Mouse (Mus musculus) thymus, postnatal 25 days (tissue): ENCODE data around the gene Olig1.
"Not testable (repeated sequence)": the region's sequence is repeated elsewhere in the genome, so short reads cannot be mapped to it uniquely, and the experiment has no call there.

Source experiments
- DNase-seq: peaks from one replicate; pipeline ENCODE4 v3.0.0; 2022

The Olig1 gene

DNA sequence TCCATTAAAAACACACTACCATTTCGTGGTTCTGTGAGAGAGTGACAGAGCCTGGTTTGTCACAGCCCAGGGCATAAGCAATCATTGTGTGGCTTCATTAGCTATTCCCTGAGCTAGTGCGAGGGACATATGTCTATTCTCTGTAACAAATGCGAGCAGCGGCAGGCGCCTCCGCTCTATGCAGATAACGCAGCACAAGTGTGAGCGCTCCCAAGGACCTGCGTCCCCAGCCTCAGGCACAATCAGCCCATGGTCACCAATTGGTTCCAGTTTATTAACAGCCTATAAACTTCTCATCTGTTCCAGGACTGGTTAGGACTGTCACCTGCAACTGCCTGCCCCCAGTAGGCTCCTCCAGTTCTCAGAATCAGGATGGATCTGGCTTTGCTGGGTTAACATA, 23.3 kb upstream of the Olig1 start:
- no peak for DNase-seq

DNA sequence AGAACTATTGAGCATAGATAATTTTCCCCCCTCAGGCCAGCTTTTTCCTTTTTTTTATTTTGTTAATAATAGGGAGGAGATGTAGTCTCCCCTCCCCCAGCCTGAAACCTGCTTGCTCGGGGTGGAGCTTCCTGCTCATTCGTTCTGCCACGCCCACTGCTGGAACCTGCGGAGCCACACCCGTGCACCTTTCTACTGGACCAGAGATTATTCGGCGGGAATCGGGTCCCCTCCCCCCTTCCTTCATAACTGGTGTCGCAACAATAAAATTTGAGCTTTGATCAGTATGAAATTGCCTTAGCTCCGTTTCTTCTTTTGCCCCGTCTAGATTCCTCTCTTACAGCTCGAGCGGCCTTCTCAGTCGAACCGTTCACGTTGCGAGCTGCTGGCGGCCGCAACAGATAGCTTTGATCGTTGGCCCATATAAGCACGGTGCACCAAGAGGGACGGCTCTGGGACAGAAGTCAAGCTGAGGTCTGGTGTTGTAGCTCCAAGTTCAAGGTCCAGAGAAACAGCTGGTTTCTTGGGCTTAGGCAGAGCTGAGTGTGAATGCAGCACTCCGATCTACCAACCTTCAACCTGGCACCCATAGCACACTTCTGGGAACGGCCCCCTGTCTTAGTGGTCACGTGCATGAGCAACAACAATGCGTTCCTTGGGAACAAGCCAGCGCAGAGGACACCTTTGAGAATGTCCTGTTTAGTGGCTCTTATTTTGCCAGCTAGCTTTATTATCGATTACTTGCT, 14.0 kb upstream of the Olig1 start:
- DNase-seq: not testable (repeated sequence)

GRCm38 (mm10) chr16:91258956-91259355, 10.6 kb upstream of the Olig1 start:
- DNase-seq: no peak

DNA sequence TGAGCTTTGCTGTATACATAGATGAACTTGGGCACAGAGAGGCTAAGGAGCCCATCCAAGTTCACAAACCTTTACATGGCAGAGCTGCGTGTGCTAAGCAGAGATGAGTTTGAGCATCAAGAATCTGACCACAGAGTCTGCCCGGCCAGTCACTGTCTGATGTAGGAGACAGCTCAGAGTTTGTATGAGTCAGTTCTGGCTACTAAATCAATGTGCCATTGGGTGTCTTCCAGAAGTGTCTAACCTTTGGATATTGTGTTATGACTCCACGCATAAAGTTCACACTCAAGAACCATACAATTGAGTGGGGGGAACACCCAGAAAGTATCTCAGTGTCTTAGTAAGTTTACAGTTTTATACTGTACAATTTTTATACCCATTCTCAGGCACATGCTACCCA, 8.7 kb upstream of the Olig1 start:
- no peak for DNase-seq

DNA sequence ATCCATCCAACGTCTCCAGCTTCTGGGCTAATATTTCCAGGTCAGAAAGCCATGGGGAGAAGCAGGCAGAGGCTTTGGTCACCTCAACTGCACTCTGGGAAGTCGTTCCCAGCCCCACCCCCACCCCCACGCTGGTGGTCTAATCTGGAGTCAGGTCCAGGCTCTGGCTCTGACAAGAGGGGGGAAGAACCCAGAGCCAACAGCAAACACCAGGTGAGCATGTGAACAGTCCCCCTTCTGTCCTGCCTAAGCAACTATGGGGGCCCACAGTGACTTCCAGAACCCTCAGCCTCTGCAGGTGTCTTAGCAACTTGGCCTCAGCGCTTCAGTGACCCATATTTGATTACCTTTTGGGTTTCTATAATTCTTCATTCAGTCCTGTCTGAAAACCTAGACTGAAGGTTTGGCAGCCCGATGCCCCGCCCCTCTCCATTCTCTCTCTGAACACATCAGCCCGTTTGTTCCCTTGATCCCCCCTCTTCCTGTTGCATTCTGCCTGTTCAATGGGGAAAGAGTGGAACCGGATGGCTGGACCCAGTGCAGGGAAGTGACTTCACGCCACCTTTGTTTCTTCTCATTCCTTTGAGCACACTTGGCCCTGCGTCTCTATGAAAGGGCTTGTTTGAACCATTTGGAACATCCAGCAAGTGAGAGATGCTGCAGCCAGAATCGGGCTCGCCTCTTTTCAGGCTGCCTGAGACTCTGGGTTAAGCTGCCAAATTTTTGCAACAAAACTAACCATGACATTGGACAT, 6.9 kb upstream of the Olig1 start:
- no peak for DNase-seq

GRCm38 (mm10) chr16:91265972-91266371, 3.6 kb upstream of the Olig1 start:
- DNase-seq: no peak

- DNase-seq: no peak
Measured at GRCm38 (mm10) chr16:91268724-91269452, 684 bp upstream of the Olig1 start.

GRCm38 (mm10) chr16:91270212-91270971, 820 bp downstream of the Olig1 start:
- DNase-seq: no peak

DNA sequence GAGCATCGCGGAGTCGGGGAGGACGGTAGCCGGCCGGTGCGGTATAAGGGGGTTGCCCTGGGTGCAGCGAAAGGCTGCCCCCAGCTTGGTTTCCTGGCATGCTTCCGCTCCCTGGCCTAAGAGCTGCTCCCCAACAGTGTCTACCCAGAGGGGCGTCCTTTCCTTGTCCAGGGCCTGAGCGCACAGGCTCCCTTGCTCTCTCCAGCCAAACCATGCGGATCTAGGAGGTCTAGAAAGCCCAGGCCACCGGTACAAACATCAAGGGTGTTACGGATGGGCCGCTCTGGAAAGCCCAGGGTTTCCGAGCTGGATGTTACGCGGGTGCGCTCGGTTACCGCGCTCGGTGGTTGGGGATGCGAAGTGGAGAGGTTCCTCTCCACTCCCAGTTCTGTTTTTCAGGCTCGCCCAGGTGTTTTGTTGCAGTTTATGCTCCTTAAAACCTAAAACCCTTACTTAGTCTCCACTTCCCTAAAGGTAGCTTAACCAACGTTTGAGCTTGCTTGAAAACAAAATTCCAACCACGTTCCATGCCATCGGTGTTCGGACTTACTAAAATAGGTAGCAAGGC, 1.5 kb downstream of the Olig1 start:
- no peak for DNase-seq

GRCm38 (mm10) chr16:91271634-91272033, 2.1 kb downstream of the Olig1 start:
- DNase-seq: no peak

DNA sequence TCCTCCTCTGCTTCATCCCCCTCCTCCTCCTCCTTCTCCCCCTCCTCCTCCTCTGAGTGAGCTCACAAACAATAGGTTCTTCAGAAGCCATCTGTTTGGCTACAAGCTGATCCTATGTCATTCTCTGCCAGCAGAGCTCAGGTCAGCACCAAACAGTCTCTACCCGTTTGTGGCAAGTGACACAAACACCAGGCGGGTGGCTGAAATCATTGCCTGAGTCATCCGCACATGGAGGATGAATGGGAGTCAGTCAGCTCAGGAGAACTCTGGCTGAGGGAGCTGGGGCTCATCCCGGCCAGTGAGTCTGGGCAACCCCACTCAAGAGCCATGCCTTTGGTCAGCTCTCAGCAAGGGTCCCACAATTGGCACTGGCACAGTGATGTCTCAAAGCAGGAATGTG, 10.9 kb downstream of the Olig1 start:
- no peak for DNase-seq

GRCm38 (mm10) chr16:91292080-91292479, 22.5 kb downstream of the Olig1 start:
- DNase-seq: no peak

GRCm38 (mm10) chr16:91292719-91293333, 23.3 kb downstream of the Olig1 start:
- no peak for DNase-seq

DNA sequence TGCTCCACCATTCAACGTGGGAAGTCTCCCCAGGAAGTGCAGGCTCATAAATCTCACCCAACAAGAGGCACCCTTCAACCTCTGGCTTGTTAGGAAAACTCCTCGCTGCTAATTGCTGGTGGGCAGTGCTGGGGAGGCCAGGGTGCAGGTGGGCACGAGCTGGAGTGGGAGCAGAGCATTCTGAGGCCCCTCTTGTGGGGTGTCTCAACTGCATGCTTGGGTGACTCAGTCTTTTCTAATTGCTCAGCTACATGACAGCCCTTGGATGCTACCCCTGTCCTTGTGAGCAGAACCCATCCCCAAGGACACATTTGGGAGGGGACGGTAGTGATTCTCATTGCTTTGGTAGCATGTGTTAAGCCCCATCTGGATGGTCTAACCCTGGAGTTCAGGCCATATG, 28.2 kb downstream of the Olig1 start:
- no peak for DNase-seq

DNA sequence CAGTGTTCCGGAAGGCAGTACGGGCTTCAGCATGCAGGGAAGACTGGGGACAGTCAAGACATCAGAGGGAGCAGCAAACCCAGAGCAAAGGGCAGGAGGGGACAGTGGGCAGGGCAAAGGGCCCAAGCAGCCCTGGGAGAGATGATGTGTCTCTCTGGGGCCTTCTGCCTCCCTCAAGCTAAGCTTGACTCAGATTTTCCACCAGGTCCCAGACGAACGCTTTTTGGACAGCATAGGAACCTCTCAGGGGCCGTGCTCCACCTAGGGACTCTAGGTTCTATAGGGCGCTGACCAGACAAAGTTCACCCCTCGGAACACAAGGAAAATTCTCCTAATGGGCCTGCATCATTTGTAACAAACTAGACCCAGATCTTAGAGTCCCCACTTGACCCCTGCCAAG, 29.8 kb downstream of the Olig1 start:
- DNase-seq: no peak

GRCm38 (mm10) chr16:91300641-91301441, 31.3 kb downstream of the Olig1 start:
- DNase-seq: no peak

GRCm38 (mm10) chr16:91301454-91301853, 31.9 kb downstream of the Olig1 start:
- DNase-seq: no peak

- DNase-seq: no peak
Measured at GRCm38 (mm10) chr16:91303776-91304709, 34.5 kb downstream of the Olig1 start.

GRCm38 (mm10) chr16:91305512-91306111, 36.0 kb downstream of the Olig1 start:
- no peak for DNase-seq

DNA sequence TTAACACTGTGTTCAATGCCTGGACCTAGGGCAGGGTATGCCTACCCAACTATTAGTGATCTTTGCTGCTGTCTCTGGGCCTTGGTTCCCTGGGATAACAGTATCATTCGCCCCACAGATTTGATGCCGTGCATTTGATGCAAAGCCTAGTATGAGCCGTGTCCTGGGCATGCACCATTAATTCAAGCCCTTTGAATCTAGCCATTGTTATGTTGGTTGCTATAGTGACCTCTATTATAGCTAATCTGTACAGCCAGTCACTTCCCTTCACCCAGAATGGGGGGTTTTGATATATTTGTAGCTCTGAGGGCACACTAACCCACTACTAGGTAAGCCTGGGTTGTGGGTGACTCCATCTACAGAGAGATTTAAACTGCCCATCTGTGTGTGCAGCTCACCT, 40.3 kb downstream of the Olig1 start:
- no peak for DNase-seq
